Mouse (Mus musculus): Measurements from ENCODE around the gene 4930469K13Rik.

DNA sequence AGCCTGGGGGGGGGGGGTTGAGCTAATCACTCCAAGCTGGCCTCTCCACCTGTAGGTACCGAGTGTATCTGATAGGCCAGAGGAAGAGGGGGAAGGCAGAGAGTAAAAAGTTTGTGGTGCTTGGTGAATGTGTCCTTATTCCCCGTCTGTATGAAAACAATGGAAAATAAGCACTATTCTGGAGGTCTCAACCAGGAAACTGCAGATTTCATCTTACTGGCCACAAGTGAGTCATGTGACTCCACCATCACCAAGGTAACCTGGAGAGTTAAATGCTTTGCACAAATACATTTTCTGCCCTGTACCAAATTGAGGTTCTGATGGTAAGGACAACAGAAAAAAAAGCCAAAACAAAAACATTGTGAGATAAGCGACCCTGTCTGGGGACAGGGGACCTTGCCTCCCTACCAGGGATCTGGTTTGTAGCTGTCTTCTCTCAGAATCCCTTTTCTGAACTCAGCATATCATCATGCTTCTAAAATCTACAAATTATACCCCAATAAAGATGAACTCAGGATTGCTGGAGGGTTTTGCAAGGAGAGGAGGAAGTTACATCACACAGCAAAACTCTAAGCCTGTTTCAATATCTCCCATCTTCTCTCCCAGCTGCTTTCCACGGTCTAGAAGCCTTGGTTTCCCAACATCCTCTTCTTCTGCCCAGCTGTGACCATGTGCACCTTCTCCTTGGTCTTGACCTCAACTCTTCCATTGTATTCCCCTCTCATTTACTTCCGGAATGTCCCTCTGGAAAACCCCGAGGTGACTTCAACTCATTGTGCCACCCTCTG is 45.1 kb downstream of the 4930469K13Rik start:
- no peak for TF ChIP-seq CTCF (IDR thresholded peaks at IDR 0.05; ENCODE audit: control insufficient read depth, insufficient read depth, low read length)
- no peak for TF ChIP-seq POLR2A (IDR thresholded peaks at IDR 0.05; ENCODE audit: borderline replicate concordance, control insufficient read depth, low read depth, low read length)
